Mouse (Mus musculus): ENCODE measurements at regions not wholly inside any gene's neighbourhood (a gene's known extent, or its start where the extent isn't known, plus 50 kb on each side); places are given as distances from the start of the nearest gene placed in this dataset.

GRCm38 (mm10) chr13:110881573-110881972 lies 373.2 kb upstream of the Actbl2 start:
- ATAC-seq (ENCODE audit: insufficient number of reproducible peaks, insufficient read depth, low FRiP score, low TSS enrichment, low read depth): no peak
- no peak overlapping the region for H3K4me3 ChIP-seq
- no peaks in the 10 kb centered on the region for H3K9me3 ChIP-seq
- no peaks in the 10 kb centered on the region for H3K27me3 ChIP-seq
- H3K36me3 ChIP-seq: no peaks in the 10 kb centered on the region
- no peak overlapping the region for H3K4me2 ChIP-seq
- H3K4me1 ChIP-seq: no peaks in the 10 kb centered on the region
- no peak overlapping the region for H3K27ac ChIP-seq
- 70% methylated on average over 3 of the region's 3 CpGs for WGBS
- H3K9ac ChIP-seq: no peak overlapping the region

GRCm38 (mm10) chr13:110882173-110882572 lies 372.6 kb upstream of the Actbl2 start:
- Histone ChIP-seq H3K4me3 (no peak overlapping the region), H3K27ac (no peak overlapping the region), H3K36me3 (no peaks in the 10 kb centered on the region), H3K9me3 (no peaks in the 10 kb centered on the region), H3K27me3 (no peaks in the 10 kb centered on the region), H3K4me2 (no peak overlapping the region), H3K9ac (no peak overlapping the region), H3K4me1 (no peaks in the 10 kb centered on the region)
- WGBS: 71% methylated on average over 3 of the region's 3 CpGs
- ATAC-seq (ENCODE audit: insufficient number of reproducible peaks, insufficient read depth, low FRiP score, low TSS enrichment, low read depth): no peak

- no peaks in the 10 kb centered on the region for H3K4me1 ChIP-seq
- H3K9me3 ChIP-seq: no peaks in the 10 kb centered on the region
- 66% methylated on average over 10 of the region's 10 CpGs for WGBS
- no peak overlapping the region for H3K4me2 ChIP-seq
- ATAC-seq (ENCODE audit: insufficient number of reproducible peaks, insufficient read depth, low FRiP score, low TSS enrichment, low read depth): no peak
- H3K36me3 ChIP-seq: no peaks in the 10 kb centered on the region
- H3K9ac ChIP-seq: no peak overlapping the region
- H3K4me3 ChIP-seq: no peak overlapping the region
- no peaks in the 10 kb centered on the region for H3K27me3 ChIP-seq
- no peak overlapping the region for H3K27ac ChIP-seq
These were observed 372.1 kb upstream of the Actbl2 start for GRCm38 (mm10) chr13:110882661-110883172.

- Histone ChIP-seq H3K4me2 (no peak overlapping the region), H3K27me3 (no peaks in the 10 kb centered on the region), H3K9me3 (no peaks in the 10 kb centered on the region), H3K4me1 (peaks cover 13% of the 10 kb centered on the region), H3K36me3 (no peaks in the 10 kb centered on the region), H3K27ac (no peak overlapping the region), H3K4me3 (no peak overlapping the region), H3K9ac (no peak overlapping the region)
- ATAC-seq (ENCODE audit: insufficient number of reproducible peaks, insufficient read depth, low FRiP score, low TSS enrichment, low read depth): no peak
- WGBS: 30% methylated on average over 6 of the region's 6 CpGs
These were observed 360.9 kb upstream of the Actbl2 start for GRCm38 (mm10) chr13:110893909-110894308.

GRCm38 (mm10) chr13:110895349-110895748 lies 359.5 kb upstream of the Actbl2 start:
- Histone ChIP-seq H3K9me3 (no peaks in the 10 kb centered on the region), H3K9ac (no peak overlapping the region), H3K4me1 (peaks cover 13% of the 10 kb centered on the region), H3K4me2 (no peak overlapping the region), H3K36me3 (no peaks in the 10 kb centered on the region), H3K27ac (no peak overlapping the region), H3K27me3 (no peaks in the 10 kb centered on the region), H3K4me3 (no peak overlapping the region)
- 48% methylated on average over 6 of the region's 6 CpGs for WGBS
- ATAC-seq (ENCODE audit: insufficient number of reproducible peaks, insufficient read depth, low FRiP score, low TSS enrichment, low read depth): no peak

GRCm38 (mm10) chr13:110895900-110896299 lies 358.9 kb upstream of the Actbl2 start:
- ATAC-seq (ENCODE audit: insufficient number of reproducible peaks, insufficient read depth, low FRiP score, low TSS enrichment, low read depth): no peak
- whole genome bisulfite sequencing: 58% methylated on average over 8 of the region's 8 CpGs
- Histone ChIP-seq H3K36me3 (no peaks in the 10 kb centered on the region), H3K4me2 (no peak overlapping the region), H3K9ac (no peak overlapping the region), H3K27ac (no peak overlapping the region), H3K9me3 (no peaks in the 10 kb centered on the region), H3K4me1 (peaks cover 13% of the 10 kb centered on the region), H3K27me3 (no peaks in the 10 kb centered on the region), H3K4me3 (no peak overlapping the region)

- no peaks in the 10 kb centered on the region for H3K27me3 ChIP-seq
- H3K27ac ChIP-seq: no peak overlapping the region; the same call in 1 of the 2 replicates
- no peak for ATAC-seq (ENCODE audit: insufficient number of reproducible peaks, insufficient read depth, low FRiP score, low TSS enrichment, low read depth)
- 29% methylated on average over 4 of the region's 4 CpGs for WGBS
- H3K36me3 ChIP-seq: no peaks in the 10 kb centered on the region
- H3K4me2 ChIP-seq: no peak overlapping the region
- H3K9me3 ChIP-seq: no peaks in the 10 kb centered on the region
- peaks cover 15% of the 10 kb centered on the region for H3K4me1 ChIP-seq
- no peak overlapping the region for H3K9ac ChIP-seq
- H3K4me3 ChIP-seq: no peak overlapping the region
These were observed 357.2 kb upstream of the Actbl2 start for GRCm38 (mm10) chr13:110897621-110898020.

GRCm38 (mm10) chr13:110902994-110903644 lies 351.7 kb upstream of the Actbl2 start:
- H3K36me3 ChIP-seq: no peaks in the 10 kb centered on the region
- peak overlapping the region; percentile 44; the same call in 1 of the 2 replicates for H3K27ac ChIP-seq
- H3K4me3 ChIP-seq: no peak overlapping the region
- no peak for ATAC-seq (ENCODE audit: insufficient number of reproducible peaks, insufficient read depth, low FRiP score, low TSS enrichment, low read depth)
- 54% methylated on average over 7 of the region's 7 CpGs for WGBS
- H3K4me1 ChIP-seq: peaks cover 18% of the 10 kb centered on the region
- no peak overlapping the region for H3K4me2 ChIP-seq
- H3K9me3 ChIP-seq: no peaks in the 10 kb centered on the region
- H3K9ac ChIP-seq: no peak overlapping the region
- H3K27me3 ChIP-seq: no peaks in the 10 kb centered on the region

GRCm38 (mm10) chr13:110907319-110907955 lies 347.4 kb upstream of the Actbl2 start:
- Histone ChIP-seq H3K36me3 (no peaks in the 10 kb centered on the region), H3K9me3 (no peaks in the 10 kb centered on the region), H3K27me3 (no peaks in the 10 kb centered on the region), H3K4me2 (no peak overlapping the region), H3K9ac (peak overlapping the region; percentile 44; the same call in 1 of the 2 replicates), H3K4me3 (no peak overlapping the region), H3K4me1 (peaks cover 21% of the 10 kb centered on the region), H3K27ac (peak overlapping the region; percentile 44; the same call in 1 of the 2 replicates)
- 32% methylated on average over 6 of the region's 6 CpGs for WGBS
- ATAC-seq (ENCODE audit: insufficient number of reproducible peaks, insufficient read depth, low FRiP score, low TSS enrichment, low read depth): no peak

- Histone ChIP-seq H3K27me3 (no peaks in the 10 kb centered on the region), H3K4me1 (peaks cover 10% of the 10 kb centered on the region), H3K4me3 (no peak overlapping the region), H3K4me2 (no peak overlapping the region), H3K36me3 (no peaks in the 10 kb centered on the region), H3K9ac (no peak overlapping the region), H3K9me3 (no peaks in the 10 kb centered on the region), H3K27ac (no peak overlapping the region)
- 86% methylated on average over 7 of the region's 7 CpGs for WGBS
- ATAC-seq (ENCODE audit: insufficient number of reproducible peaks, insufficient read depth, low FRiP score, low TSS enrichment, low read depth): no peak
These were observed 342.9 kb upstream of the Actbl2 start for GRCm38 (mm10) chr13:110911866-110912265.

GRCm38 (mm10) chr13:110913177-110913576 lies 341.6 kb upstream of the Actbl2 start:
- no peak overlapping the region for H3K27ac ChIP-seq
- 68% methylated on average over 4 of the region's 4 CpGs for WGBS
- ATAC-seq (ENCODE audit: insufficient number of reproducible peaks, insufficient read depth, low FRiP score, low TSS enrichment, low read depth): no peak

GRCm38 (mm10) chr13:110913687-110914086 lies 341.1 kb upstream of the Actbl2 start:
- no peaks in the 10 kb centered on the region for H3K27me3 ChIP-seq
- ATAC-seq (ENCODE audit: insufficient number of reproducible peaks, insufficient read depth, low FRiP score, low TSS enrichment, low read depth): no peak
- H3K27ac ChIP-seq: no peak overlapping the region
- H3K9me3 ChIP-seq: no peaks in the 10 kb centered on the region
- H3K36me3 ChIP-seq: no peaks in the 10 kb centered on the region
- H3K4me2 ChIP-seq: no peak overlapping the region
- H3K9ac ChIP-seq: no peak overlapping the region
- 78% methylated on average over 5 of the region's 5 CpGs for WGBS
- 0 out of 2 replicates have a peak, but pooled peaks cover under 1% of the 10 kb centered on the region for H3K4me1 ChIP-seq
- no peak overlapping the region for H3K4me3 ChIP-seq

More at GRCm38 (mm10) chr13:110913177-110913576, 341.6 kb upstream of the Actbl2 start:
- H3K4me2 ChIP-seq: no peak overlapping the region
- 0 out of 2 replicates have a peak, but pooled peaks cover 4% of the 10 kb centered on the region for H3K4me1 ChIP-seq
- no peaks in the 10 kb centered on the region for H3K9me3 ChIP-seq
- no peaks in the 10 kb centered on the region for H3K36me3 ChIP-seq
- no peaks in the 10 kb centered on the region for H3K27me3 ChIP-seq
- H3K4me3 ChIP-seq: no peak overlapping the region
- no peak overlapping the region for H3K9ac ChIP-seq

All from embryonic facial prominence, embryonic 13.5 days (tissue).